9 mouse cellular contexts compared by ENCODE assay signal in the genomic region with DNA sequence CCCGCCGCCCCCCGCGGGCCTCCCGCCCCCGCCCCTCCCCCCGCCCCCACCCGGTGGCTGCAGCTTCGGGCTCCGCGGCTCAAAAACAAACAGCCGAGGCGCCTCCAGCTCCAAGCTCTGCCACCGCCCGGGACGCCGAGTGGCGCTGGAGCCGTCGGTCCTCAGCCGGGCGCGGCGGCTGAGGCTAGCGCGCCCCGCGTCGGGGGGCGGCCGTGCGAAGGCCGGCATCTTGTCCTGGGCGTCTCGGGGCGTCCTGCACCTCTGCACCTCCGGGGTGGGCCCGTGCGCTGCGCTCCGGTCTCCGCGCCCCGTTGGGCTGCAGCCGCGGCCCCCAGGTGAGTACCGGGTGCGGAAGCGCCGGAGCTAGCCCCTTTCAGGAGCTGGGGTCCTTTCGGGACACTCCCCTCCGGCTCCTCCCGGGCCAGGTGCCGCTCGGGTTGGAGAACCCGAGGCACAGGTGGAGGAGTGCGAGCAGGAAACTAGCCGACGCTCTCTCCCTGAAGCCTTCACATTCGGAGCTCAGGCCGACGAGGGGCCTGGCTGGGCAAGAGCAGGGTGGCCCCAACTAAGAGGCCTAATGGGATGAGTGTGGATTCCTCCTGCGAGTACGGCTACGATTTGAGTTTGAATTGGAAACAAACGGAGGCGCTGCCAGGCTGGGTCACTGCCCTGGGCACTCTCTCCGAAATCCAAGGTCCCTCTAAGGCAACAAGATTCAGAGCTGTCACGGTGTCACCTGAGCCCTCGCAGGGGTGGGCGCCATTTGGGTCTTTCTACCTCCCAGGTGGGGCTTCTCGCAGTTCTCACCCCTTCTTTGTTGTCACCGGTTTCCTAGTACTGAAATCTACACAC. TPM values are rescaled to one million over a fixed set of nuclear protein-coding genes. Genes with fewer than 3 reads are reported as not detected.
A peak's percentile ranks its signal among the peaks of the same experiment; 100 is the strongest.
DNase-seq lines count a peak whose midpoint lies in the region; ATAC-seq and TF ChIP-seq lines count a peak whose summit lies in the region.
"Had no signal": no experiment of that assay in that cellular context is flagged by ENCODE, and none has a peak within 500 bp of the region (broad histone marks: within the 10 kb centered on the region; RNA-seq: fewer than 3 reads in every experiment).

No protein-coding gene starts in this region.

- no peak overlapping the region for H3K27ac ChIP-seq in ES-Bruce4 (ENCODE audit: insufficient read depth, low read length)
- peak overlapping the region; percentile 70 for H3K27ac ChIP-seq in hindbrain, embryonic 11.5 days (ENCODE audit: low read depth, low read length)
- peak overlapping the region; percentile 95 for H3K27ac ChIP-seq in lung, postnatal 0 days (ENCODE audit: low read length)

- H3K4me3 ChIP-seq in ES-Bruce4 (ENCODE audit: low read depth, low read length) = peak overlapping the region; percentile 31
- H3K4me3 ChIP-seq in hindbrain, embryonic 11.5 days (ENCODE audit: low read depth, low read length) = peak overlapping the region; percentile 65
- H3K4me3 ChIP-seq in lung, postnatal 0 days (ENCODE audit: low read depth, low read length) = peak overlapping the region; percentile 79

- ATAC-seq in hindbrain, embryonic 11.5 days (ENCODE audit: low FRiP score) = no peak
- ATAC-seq in lung, postnatal 0 days = 0 out of 2 replicates have a peak, but pooled peaks have one; percentile 17

- peak overlapping the region; percentile 89 for H3K9ac ChIP-seq in ES-Bruce4 (ENCODE audit: low read depth, poor library complexity, severe bottlenecking)
- peak overlapping the region; percentile 62 for H3K9ac ChIP-seq in hindbrain, embryonic 11.5 days (ENCODE audit: low read depth, low read length)
- peak overlapping the region; percentile 68 for H3K9ac ChIP-seq in lung, postnatal 0 days (replicated peaks; ENCODE audit: low read depth)

- peaks cover 4% of the 10 kb centered on the region for H3K4me1 ChIP-seq in ES-Bruce4 (ENCODE audit: control insufficient read depth, insufficient read depth, low read length)
- H3K4me1 ChIP-seq in hindbrain, embryonic 11.5 days (replicated peaks; ENCODE audit: control insufficient read depth, insufficient read depth, low read length) = peaks cover 24% of the 10 kb centered on the region
- 0 out of 2 replicates have a peak, but pooled peaks cover 2% of the 10 kb centered on the region for H3K4me1 ChIP-seq in lung, postnatal 0 days (ENCODE audit: insufficient read depth, low read depth, low read length)

- H3K9me3 ChIP-seq in ES-Bruce4 (replicated peaks; ENCODE audit: control insufficient read depth, insufficient read depth, low read length, poor library complexity, severe bottlenecking) = no peaks in the 10 kb centered on the region
- H3K9me3 ChIP-seq in hindbrain, embryonic 11.5 days (ENCODE audit: control insufficient read depth, low read length) = no peaks in the 10 kb centered on the region
- H3K9me3 ChIP-seq in lung, postnatal 0 days (ENCODE audit: low read length) = no peaks in the 10 kb centered on the region

- WGBS in hindbrain, embryonic 11.5 days = 0% methylated on average over 50 of the region's 73 CpGs
- 2% methylated on average over 49 of the region's 73 CpGs for WGBS in lung, postnatal 0 days

- TF ChIP-seq EP300 in ES-Bruce4 (IDR thresholded peaks at IDR 0.05; ENCODE audit: insufficient read depth, low read depth, low read length) = no peak
- no peak for TF ChIP-seq EP300 in lung, postnatal 0 days (IDR thresholded peaks at IDR 0.05)

- TF ChIP-seq POLR2A in ES-Bruce4 (IDR thresholded peaks at IDR 0.05; ENCODE audit: insufficient read depth, low read length) = no peak

- H3K4me2 ChIP-seq in hindbrain, embryonic 11.5 days (replicated peaks; ENCODE audit: low read depth, low read length) = peak overlapping the region; percentile 90
- H3K4me2 ChIP-seq in lung, postnatal 0 days (replicated peaks; ENCODE audit: low read depth, low read length) = peak overlapping the region; percentile 97

- no peak for TF ChIP-seq CTCF in ES-Bruce4 (IDR thresholded peaks at IDR 0.05; ENCODE audit: low read depth, low read length)
- no peak for TF ChIP-seq CTCF in lung, postnatal 0 days (IDR thresholded peaks at IDR 0.05)

- no peaks in the 10 kb centered on the region for H3K36me3 ChIP-seq in ES-Bruce4 (ENCODE audit: control insufficient read depth, insufficient read depth, low read length, poor library complexity, severe bottlenecking)
- H3K36me3 ChIP-seq in hindbrain, embryonic 11.5 days (ENCODE audit: control insufficient read depth, insufficient read depth, low read length) = no peaks in the 10 kb centered on the region
- no peaks in the 10 kb centered on the region for H3K36me3 ChIP-seq in lung, postnatal 0 days (ENCODE audit: insufficient read depth, low read length)

- peaks cover 35% of the 10 kb centered on the region for H3K27me3 ChIP-seq in ES-Bruce4 (ENCODE audit: control insufficient read depth, insufficient read depth, low read length, poor library complexity, severe bottlenecking)
- peaks cover 87% of the 10 kb centered on the region for H3K27me3 ChIP-seq in hindbrain, embryonic 11.5 days (ENCODE audit: control insufficient read depth, insufficient read depth, low read length)
- H3K27me3 ChIP-seq in lung, postnatal 0 days (replicated peaks; ENCODE audit: insufficient read depth, low read length) = peaks cover 59% of the 10 kb centered on the region

- DNase-seq in embryo, embryonic 11 days = peak; percentile 63
- DNase-seq in hindbrain, embryonic 11.5 days (ENCODE audit: low spot score) = peak; percentile 57
- DNase-seq in lung, postnatal 0 days (ENCODE audit: low spot score) = no peak
- DNase-seq in right cerebral cortex, postnatal 10 days (ENCODE audit: low spot score in 2 of 2) = no peak
- no peak for DNase-seq in urinary bladder, postnatal 36 days (ENCODE audit: low spot score in 2 of 2)
- no peak for DNase-seq in thymus, postnatal 25 days
- DNase-seq in frontal cortex, postnatal 25 days (ENCODE audit: low spot score in 2 of 2) = no peak

RNA-seq across cellular contexts. Expression of gene Prdm16, which starts 1.0 kb away (rescaled TPM):
- polyA plus RNA-seq in ES-Bruce4 (2011; ENCODE audit: insufficient read depth, insufficient read length, low read depth, missing spikeins) = 3.1 and 5.4 TPM in 2 replicates
- 17.6 and 21.8 TPM in 2 replicates for polyA plus RNA-seq in hindbrain, embryonic 11.5 days (2014; fragmentation: Nextera tagmentation; extraction: Ambion mirVana)
- 15.2 and 19.2 TPM in 2 replicates for polyA plus RNA-seq in lung, postnatal 0 days (2015; fragmentation: Nextera tagmentation; extraction: Ambion mirVana)

RNA-seq across cellular contexts. Expression of gene Actrt2, which starts 30.0 kb away (rescaled TPM):
- not detected in 2 replicates for polyA plus RNA-seq in ES-Bruce4 (2011; ENCODE audit: insufficient read depth, insufficient read length, low read depth, missing spikeins)
- polyA plus RNA-seq in hindbrain, embryonic 11.5 days (2014; fragmentation: Nextera tagmentation; extraction: Ambion mirVana) = not detected in 2 replicates
- not detected in 2 replicates for polyA plus RNA-seq in lung, postnatal 0 days (2015; fragmentation: Nextera tagmentation; extraction: Ambion mirVana)
- polyA plus RNA-seq: spleen, adult 2 months had no signal

Comparison
In these comparisons a context has a peak if more than half of its experiments do, and no peak if none do; other contexts are left out.
1. DNase-seq: peak in embryo, embryonic 11 days (single experiment) and hindbrain, embryonic 11.5 days (single experiment); none in lung, postnatal 0 days (single experiment), right cerebral cortex, postnatal 10 days (0 of 2), urinary bladder, postnatal 36 days (0 of 2), thymus, postnatal 25 days (single experiment) and frontal cortex, postnatal 25 days (0 of 2).
2. Peak in every context shown above with its lines, with median percentiles within 50 percentile points of each other: H3K4me3 ChIP-seq and H3K9ac ChIP-seq.